Mouse (Mus musculus) stomach, embryonic 16.5 days (tissue): Measurements from ENCODE around the gene Inpp5b. TPM values are rescaled to one million over a fixed set of nuclear protein-coding genes. Genes with fewer than 3 reads are reported as not detected.
"Not testable (repeated sequence)": the region's sequence is repeated elsewhere in the genome, so short reads cannot be mapped to it uniquely, and the experiment has no call there.

Source experiments
- ATAC-seq: fragments of 200-750 bp; cut with Nextera tagmentation; 2 replicates; pipeline ENCODE4 v1.8.0; 2017; ENCODE audit warnings: moderate number of reproducible peaks, moderate TSS enrichment; ENCODE audit not compliant: insufficient read depth, low FRiP score
- H3K27ac ChIP-seq: fragments of 300-500 bp; sonication (generic); 2 replicates; pipeline ENCODE4 v1.5.1; 2014; ENCODE audit warnings: low read length
- H3K27me3 ChIP-seq: fragments of 300-500 bp; sonication (generic); 2 replicates; pipeline ENCODE4 v1.6.1; 2014; ENCODE audit warnings: low read length, control low read depth, mixed read lengths; ENCODE audit not compliant: control insufficient read depth, insufficient read depth
- H3K36me3 ChIP-seq: fragments of 300-500 bp; sonication (generic); 2 replicates; pipeline ENCODE4 v1.6.1; 2014; ENCODE audit warnings: low read length; ENCODE audit not compliant: control insufficient read depth, insufficient read depth
- H3K4me1 ChIP-seq: fragments of 300-500 bp; sonication (generic); 2 replicates; pipeline ENCODE4 v1.6.1; 2014; ENCODE audit warnings: low read length, control low read depth, mixed read lengths; ENCODE audit not compliant: control insufficient read depth, insufficient read depth
- H3K4me2 ChIP-seq: fragments of 300-500 bp; sonication (generic); 2 replicates; pipeline ENCODE4 v1.6.1; 2014; ENCODE audit warnings: low read depth, low read length, mixed read lengths
- H3K4me3 ChIP-seq: fragments of 300-500 bp; sonication (generic); replicated peaks from 2 replicates; pipeline ENCODE4 v1.5.1; 2014; ENCODE audit warnings: mild to moderate bottlenecking, low read length
- H3K9ac ChIP-seq: fragments of 300-500 bp; sonication (generic); 2 replicates; pipeline ENCODE4 v1.6.1; 2014; ENCODE audit warnings: low read length
- H3K9me3 ChIP-seq: fragments of 300-500 bp; sonication (generic); replicated peaks from 2 replicates; pipeline ENCODE4 v1.6.1; 2016; ENCODE audit warnings: low read length, control low read depth; ENCODE audit not compliant: control insufficient read depth
- WGBS: fragments of 180-500 bp; shearing (Covaris S2); extraction: QIAGEN DNeasy Blood & Tissue Kit; methylation state at CpG from one replicate; pipeline ENCODE4 v1.1.7; 2014; 5-methylcytosine and 5-hydroxymethylcytosine counted together
- polyA plus RNA-seq: library from polyadenylated mRNA; unstranded; fragments of >200 nt; fragmentation: Nextera tagmentation; extraction: Ambion mirVana; gene quantifications from 2 replicates; pipeline ENCODE4 v1.2.1, GENCODE M21; 2015

Inpp5b gene
- polyA plus RNA-seq, 1 experiment from 2014 or later = 33.0 TPM

- peak overlapping the region; percentile 92 for H3K4me3 ChIP-seq
- peaks cover 39% of the 10 kb centered on the region for H3K4me1 ChIP-seq
- H3K9me3 ChIP-seq = no peaks in the 10 kb centered on the region
- H3K27me3 ChIP-seq = no peaks in the 10 kb centered on the region
- 0 out of 2 replicates have a peak, but pooled peaks cover 4% of the 10 kb centered on the region for H3K36me3 ChIP-seq
- peak overlapping the region; percentile 97 for H3K9ac ChIP-seq
- ATAC-seq = 0 out of 2 replicates have a peak, but pooled peaks have one; percentile 2
- H3K4me2 ChIP-seq = peak overlapping the region; percentile 82
- 6% methylated on average over 22 of the region's 22 CpGs for WGBS
- H3K27ac ChIP-seq = peak overlapping the region; percentile 95
Observed at GRCm38 (mm10) chr4:124701052-124701845, 40.4 kb upstream of the Inpp5b start.

- Histone ChIP-seq H3K27ac (peak overlapping the region; percentile 95), H3K4me2 (peak overlapping the region; percentile 82), H3K4me3 (peak overlapping the region; percentile 92), H3K27me3 (no peaks in the 10 kb centered on the region), H3K9ac (peak overlapping the region; percentile 97), H3K36me3 (0 out of 2 replicates have a peak, but pooled peaks cover 4% of the 10 kb centered on the region), H3K9me3 (no peaks in the 10 kb centered on the region), H3K4me1 (peaks cover 39% of the 10 kb centered on the region)
- ATAC-seq = no peak
- WGBS = 25% methylated on average over 5 of the region's 5 CpGs
Observed at GRCm38 (mm10) chr4:124701916-124702315, 39.7 kb upstream of the Inpp5b start.

GRCm38 (mm10) chr4:124703406-124703805 lies 38.2 kb upstream of the Inpp5b start:
- Histone ChIP-seq H3K4me3 (peak overlapping the region; percentile 9), H3K27ac (peak overlapping the region; percentile 91), H3K4me2 (peak overlapping the region; percentile 36), H3K4me1 (peaks cover 39% of the 10 kb centered on the region), H3K9ac (peak overlapping the region; percentile 71), H3K27me3 (no peaks in the 10 kb centered on the region), H3K36me3 (0 out of 2 replicates have a peak, but pooled peaks cover 4% of the 10 kb centered on the region), H3K9me3 (no peaks in the 10 kb centered on the region)
- no peak for ATAC-seq
- 16% methylated on average over 2 of the region's 2 CpGs for WGBS

- WGBS = 8% methylated on average over 6 of the region's 6 CpGs
- peaks cover 39% of the 10 kb centered on the region for H3K4me1 ChIP-seq
Observed at GRCm38 (mm10) chr4:124703881-124704796, 37.5 kb upstream of the Inpp5b start.

GRCm38 (mm10) chr4:124704797-124705474 lies 36.7 kb upstream of the Inpp5b start:
- H3K9me3 ChIP-seq = no peaks in the 10 kb centered on the region
- WGBS = 13% methylated on average over 11 of the region's 11 CpGs
- no peaks in the 10 kb centered on the region for H3K27me3 ChIP-seq
- no peak for ATAC-seq
- 0 out of 2 replicates have a peak, but pooled peaks cover 4% of the 10 kb centered on the region for H3K36me3 ChIP-seq
- H3K9ac ChIP-seq = peak overlapping the region; percentile 71
- peak overlapping the region; percentile 91 for H3K27ac ChIP-seq
- H3K4me1 ChIP-seq = peaks cover 41% of the 10 kb centered on the region
- peak overlapping the region; percentile 36 for H3K4me2 ChIP-seq
- peak overlapping the region; percentile 9 for H3K4me3 ChIP-seq

More at GRCm38 (mm10) chr4:124703881-124704796, 37.5 kb upstream of the Inpp5b start:
- 0 out of 2 replicates have a peak, but pooled peaks cover 4% of the 10 kb centered on the region for H3K36me3 ChIP-seq
- no peaks in the 10 kb centered on the region for H3K27me3 ChIP-seq
- peak overlapping the region; percentile 91 for H3K27ac ChIP-seq
- peak overlapping the region; percentile 9 for H3K4me3 ChIP-seq
- H3K4me2 ChIP-seq = peak overlapping the region; percentile 36
- H3K9ac ChIP-seq = peak overlapping the region; percentile 71
- no peaks in the 10 kb centered on the region for H3K9me3 ChIP-seq
- no peak for ATAC-seq

GRCm38 (mm10) chr4:124705661-124706269 lies 35.9 kb upstream of the Inpp5b start:
- Histone ChIP-seq H3K36me3 (0 out of 2 replicates have a peak, but pooled peaks cover 4% of the 10 kb centered on the region), H3K9me3 (no peaks in the 10 kb centered on the region), H3K9ac (no peak overlapping the region), H3K4me1 (peaks cover 47% of the 10 kb centered on the region), H3K4me3 (no peak overlapping the region), H3K27ac (peak overlapping the region; percentile 91), H3K4me2 (no peak overlapping the region), H3K27me3 (no peaks in the 10 kb centered on the region)
- 86% methylated on average over 23 of the region's 23 CpGs for WGBS
- no peak for ATAC-seq

GRCm38 (mm10) chr4:124707381-124708199 lies 34.1 kb upstream of the Inpp5b start:
- H3K9ac ChIP-seq, ATAC-seq, H3K36me3 ChIP-seq, H3K9me3 ChIP-seq, H3K4me2 ChIP-seq, H3K4me3 ChIP-seq, H3K27me3 ChIP-seq: not testable (repeated sequence)
- WGBS = 89% methylated on average over 25 of the region's 25 CpGs
- H3K27ac ChIP-seq = peak overlapping the region; percentile 99
- peaks cover 45% of the 10 kb centered on the region for H3K4me1 ChIP-seq

GRCm38 (mm10) chr4:124708200-124708517 lies 33.5 kb upstream of the Inpp5b start:
- not testable (repeated sequence) for ATAC-seq, H3K36me3 ChIP-seq, H3K9me3 ChIP-seq, H3K27me3 ChIP-seq
- Histone ChIP-seq H3K4me1 (peaks cover 41% of the 10 kb centered on the region), H3K4me2 (peak overlapping the region; percentile 74), H3K27ac (peak overlapping the region; percentile 99), H3K4me3 (peak overlapping the region; percentile 45; the same call in 1 of the 2 replicates), H3K9ac (peak overlapping the region; percentile 70)
- WGBS = 8% methylated on average over 1 of the region's 1 CpGs
